Mouse (Mus musculus): ENCODE results near the gene Tpx2. TPM values are rescaled to one million over a fixed set of nuclear protein-coding genes. Genes with fewer than 3 reads are reported as not detected.

The Tpx2 gene
- polyA plus RNA-seq, 1 experiment = 183 TPM

DNA sequence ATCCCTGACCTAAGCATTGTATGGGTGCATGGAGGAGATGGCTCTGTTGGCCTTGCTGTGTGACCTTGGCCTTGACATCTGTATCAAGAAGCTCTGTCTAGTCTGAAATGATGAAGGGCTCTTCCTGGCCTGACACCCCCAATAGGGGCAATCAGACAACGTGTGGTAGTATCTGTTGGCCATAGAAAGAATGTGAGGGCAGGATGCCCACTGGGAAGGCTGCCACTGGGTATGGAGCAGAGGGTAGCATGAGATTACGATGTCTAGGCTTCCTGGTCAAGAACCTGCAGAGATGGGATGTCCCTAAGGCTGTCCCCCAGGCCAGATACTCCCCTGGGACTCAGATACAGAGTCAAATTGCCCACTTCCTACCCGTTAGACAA, 81.2 kb downstream of the Tpx2 start:
- Histone ChIP-seq H3K4me1 (ENCODE audit: control insufficient read depth, insufficient read depth, low read length) (no peaks in the 10 kb centered on the region), H3K9ac (ENCODE audit: low read depth, poor library complexity, severe bottlenecking) (no peak overlapping the region), H3K4me3 (ENCODE audit: low read depth, low read length) (no peak overlapping the region), H3K9me3 (replicated peaks; ENCODE audit: control insufficient read depth, insufficient read depth, low read length, poor library complexity, severe bottlenecking) (no peaks in the 10 kb centered on the region), H3K27me3 (ENCODE audit: control insufficient read depth, insufficient read depth, low read length, poor library complexity, severe bottlenecking) (no peaks in the 10 kb centered on the region), H3K36me3 (ENCODE audit: control insufficient read depth, insufficient read depth, low read length, poor library complexity, severe bottlenecking) (no peaks in the 10 kb centered on the region), H3K27ac (ENCODE audit: insufficient read depth, low read length) (no peak overlapping the region)
- TF ChIP-seq POLR2A (IDR thresholded peaks at IDR 0.05; ENCODE audit: insufficient read depth, low read length) = no peak

DNA sequence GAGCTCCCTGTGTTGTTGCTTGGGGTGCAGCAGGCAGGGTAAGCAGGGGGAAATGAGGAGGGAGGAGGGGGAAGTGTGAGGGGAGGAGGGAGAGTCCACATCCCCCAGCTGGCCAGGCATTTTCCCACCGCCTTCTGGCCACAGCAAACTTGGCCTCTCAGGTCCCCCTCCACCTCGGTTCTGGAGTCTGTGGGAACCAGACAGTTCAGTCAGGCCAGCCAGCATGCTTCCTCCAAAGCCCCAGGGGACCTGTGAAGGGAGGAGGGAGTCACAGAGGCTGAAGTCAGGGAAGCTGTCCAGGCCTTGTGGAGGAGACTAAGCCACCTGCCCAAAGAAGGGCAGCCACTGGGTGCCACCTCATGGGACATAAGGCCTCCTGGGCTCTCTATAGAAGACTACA, 82.5 kb downstream of the Tpx2 start:
- Histone ChIP-seq H3K9ac (ENCODE audit: low read depth, poor library complexity, severe bottlenecking) (no peak overlapping the region), H3K4me1 (ENCODE audit: control insufficient read depth, insufficient read depth, low read length) (no peaks in the 10 kb centered on the region), H3K36me3 (ENCODE audit: control insufficient read depth, insufficient read depth, low read length, poor library complexity, severe bottlenecking) (no peaks in the 10 kb centered on the region), H3K27ac (ENCODE audit: insufficient read depth, low read length) (no peak overlapping the region), H3K4me3 (ENCODE audit: low read depth, low read length) (no peak overlapping the region), H3K9me3 (replicated peaks; ENCODE audit: control insufficient read depth, insufficient read depth, low read length, poor library complexity, severe bottlenecking) (no peaks in the 10 kb centered on the region), H3K27me3 (ENCODE audit: control insufficient read depth, insufficient read depth, low read length, poor library complexity, severe bottlenecking) (no peaks in the 10 kb centered on the region)
- no peak for TF ChIP-seq CTCF (IDR thresholded peaks at IDR 0.05; ENCODE audit: low read depth, low read length)
- no peak for TF ChIP-seq EP300 (IDR thresholded peaks at IDR 0.05; ENCODE audit: insufficient read depth, low read depth, low read length)
- no peak for TF ChIP-seq POLR2A (IDR thresholded peaks at IDR 0.05; ENCODE audit: insufficient read depth, low read length)

DNA sequence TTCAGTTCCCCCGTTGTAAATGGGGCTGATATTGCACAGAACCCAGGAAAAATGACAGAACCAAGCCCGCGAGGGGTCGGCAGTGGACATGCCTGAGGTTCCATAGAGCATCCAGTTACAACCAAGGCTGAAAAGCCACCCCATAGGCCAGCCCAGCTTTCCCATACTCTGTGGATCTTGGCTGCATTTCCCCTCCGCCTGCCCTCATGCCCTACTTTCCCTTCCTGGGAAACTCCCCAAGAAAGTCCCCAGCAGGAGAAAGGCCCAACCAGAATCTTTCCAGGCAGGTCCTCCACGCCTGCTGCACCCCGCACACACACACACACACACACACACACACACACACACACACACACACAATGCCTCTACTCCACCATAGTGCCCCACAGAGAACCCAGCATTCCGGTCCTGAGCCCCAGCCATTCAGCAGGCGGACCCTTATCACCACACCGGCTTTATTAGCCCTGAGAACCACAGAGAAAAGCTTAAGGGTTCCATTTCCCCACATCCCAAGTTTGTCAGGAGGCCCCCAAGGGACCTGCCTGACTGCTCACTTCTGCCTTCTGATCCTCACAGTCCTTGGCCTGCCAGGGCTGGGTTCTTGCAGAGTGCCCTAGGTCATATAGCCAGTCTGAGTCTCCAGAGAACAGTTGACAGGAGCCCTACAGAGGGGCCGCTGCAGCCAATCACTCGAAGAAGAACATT, 83.8 kb downstream of the Tpx2 start:
- TF ChIP-seq CTCF (IDR thresholded peaks at IDR 0.05; ENCODE audit: low read depth, low read length) (no peak), EP300 (IDR thresholded peaks at IDR 0.05; ENCODE audit: insufficient read depth, low read depth, low read length) (no peak)
- Histone ChIP-seq H3K27ac (ENCODE audit: insufficient read depth, low read length) (no peak overlapping the region), H3K9me3 (replicated peaks; ENCODE audit: control insufficient read depth, insufficient read depth, low read length, poor library complexity, severe bottlenecking) (no peaks in the 10 kb centered on the region), H3K27me3 (ENCODE audit: control insufficient read depth, insufficient read depth, low read length, poor library complexity, severe bottlenecking) (no peaks in the 10 kb centered on the region), H3K36me3 (ENCODE audit: control insufficient read depth, insufficient read depth, low read length, poor library complexity, severe bottlenecking) (no peaks in the 10 kb centered on the region), H3K4me1 (ENCODE audit: control insufficient read depth, insufficient read depth, low read length) (no peaks in the 10 kb centered on the region), H3K4me3 (ENCODE audit: low read depth, low read length) (no peak overlapping the region), H3K9ac (ENCODE audit: low read depth, poor library complexity, severe bottlenecking) (no peak overlapping the region)

- no peaks in the 10 kb centered on the region for H3K36me3 ChIP-seq (ENCODE audit: control insufficient read depth, insufficient read depth, low read length, poor library complexity, severe bottlenecking)
- no peak within 1 kb of the TSS for H3K9ac ChIP-seq (ENCODE audit: low read depth, poor library complexity, severe bottlenecking)
- H3K27me3 ChIP-seq (ENCODE audit: control insufficient read depth, insufficient read depth, low read length, poor library complexity, severe bottlenecking) = no peaks in the 10 kb centered on the region
- H3K9me3 ChIP-seq (replicated peaks; ENCODE audit: control insufficient read depth, insufficient read depth, low read length, poor library complexity, severe bottlenecking) = no peaks in the 10 kb centered on the region
- H3K4me3 ChIP-seq (ENCODE audit: low read depth, low read length) = peak within 1 kb of the TSS; percentile 16; the same call in 1 of the 2 replicates
- no peak for TF ChIP-seq EP300 (IDR thresholded peaks at IDR 0.05; ENCODE audit: insufficient read depth, low read depth, low read length)
- no peak for TF ChIP-seq POLR2A (IDR thresholded peaks at IDR 0.05; ENCODE audit: insufficient read depth, low read length)
- TF ChIP-seq CTCF (IDR thresholded peaks at IDR 0.05; ENCODE audit: low read depth, low read length) = no peak
- H3K4me1 ChIP-seq (ENCODE audit: control insufficient read depth, insufficient read depth, low read length) = no peaks in the 10 kb centered on the region
- no peak within 1 kb of the TSS for H3K27ac ChIP-seq (ENCODE audit: insufficient read depth, low read length)
These were observed 85.3 kb downstream of the Tpx2 start, which contains the start of gene Foxs1 for GRCm38 (mm10) chr2:152933048-152933447. Gene Foxs1 (minus strand): TSS chr2:152933208.

- Histone ChIP-seq H3K4me1 (ENCODE audit: control insufficient read depth, insufficient read depth, low read length) (no peaks in the 10 kb centered on the region), H3K27me3 (ENCODE audit: control insufficient read depth, insufficient read depth, low read length, poor library complexity, severe bottlenecking) (no peaks in the 10 kb centered on the region), H3K27ac (ENCODE audit: insufficient read depth, low read length) (no peak overlapping the region), H3K4me3 (ENCODE audit: low read depth, low read length) (no peak overlapping the region), H3K36me3 (ENCODE audit: control insufficient read depth, insufficient read depth, low read length, poor library complexity, severe bottlenecking) (no peaks in the 10 kb centered on the region), H3K9me3 (replicated peaks; ENCODE audit: control insufficient read depth, insufficient read depth, low read length, poor library complexity, severe bottlenecking) (no peaks in the 10 kb centered on the region), H3K9ac (ENCODE audit: low read depth, poor library complexity, severe bottlenecking) (no peak overlapping the region)
- TF ChIP-seq EP300 (IDR thresholded peaks at IDR 0.05; ENCODE audit: insufficient read depth, low read depth, low read length) = no peak
- peak; percentile 96 for TF ChIP-seq CTCF (IDR thresholded peaks at IDR 0.05; ENCODE audit: low read depth, low read length)
These were observed 85.8 kb downstream of the Tpx2 start for GRCm38 (mm10) chr2:152933614-152934013.

DNA sequence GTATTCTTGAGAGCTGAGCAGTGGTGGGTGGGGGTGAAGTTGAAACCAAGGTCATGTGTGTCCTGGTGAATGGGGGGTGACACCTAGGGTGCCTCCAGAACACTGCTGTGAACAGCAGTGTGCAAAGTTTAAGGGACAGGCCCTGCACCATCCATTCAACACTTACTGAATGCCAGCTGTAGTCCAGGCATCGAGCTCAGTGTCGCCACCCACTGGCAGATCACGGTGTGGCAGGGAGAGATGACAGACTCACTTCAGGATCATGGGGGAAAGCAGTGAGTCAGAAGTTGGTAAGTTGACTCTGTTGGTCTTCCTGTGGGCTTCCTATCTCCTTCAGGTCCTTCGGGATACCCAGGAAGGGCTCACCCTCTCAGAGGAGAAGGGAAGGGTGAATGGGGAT, 92.1 kb downstream of the Tpx2 start:
- Histone ChIP-seq H3K4me1 (ENCODE audit: control insufficient read depth, insufficient read depth, low read length) (no peaks in the 10 kb centered on the region), H3K9ac (ENCODE audit: low read depth, poor library complexity, severe bottlenecking) (no peak overlapping the region), H3K9me3 (replicated peaks; ENCODE audit: control insufficient read depth, insufficient read depth, low read length, poor library complexity, severe bottlenecking) (no peaks in the 10 kb centered on the region), H3K36me3 (ENCODE audit: control insufficient read depth, insufficient read depth, low read length, poor library complexity, severe bottlenecking) (no peaks in the 10 kb centered on the region), H3K27ac (ENCODE audit: insufficient read depth, low read length) (no peak overlapping the region), H3K27me3 (ENCODE audit: control insufficient read depth, insufficient read depth, low read length, poor library complexity, severe bottlenecking) (peaks cover 19% of the 10 kb centered on the region), H3K4me3 (ENCODE audit: low read depth, low read length) (no peak overlapping the region)
- TF ChIP-seq POLR2A (IDR thresholded peaks at IDR 0.05; ENCODE audit: insufficient read depth, low read length) (no peak), CTCF (IDR thresholded peaks at IDR 0.05; ENCODE audit: low read depth, low read length) (peak; percentile 99), EP300 (IDR thresholded peaks at IDR 0.05; ENCODE audit: insufficient read depth, low read depth, low read length) (no peak)
